Mouse (Mus musculus): ENCODE results near the gene Dock4. TPM values are rescaled to one million over a fixed set of nuclear protein-coding genes. Genes with fewer than 3 reads are reported as not detected.

Gene Dock4
- total and polyA plus RNA-seq, 3 experiments, result 0.26 to 0.67 (median 0.38) TPM

DNA sequence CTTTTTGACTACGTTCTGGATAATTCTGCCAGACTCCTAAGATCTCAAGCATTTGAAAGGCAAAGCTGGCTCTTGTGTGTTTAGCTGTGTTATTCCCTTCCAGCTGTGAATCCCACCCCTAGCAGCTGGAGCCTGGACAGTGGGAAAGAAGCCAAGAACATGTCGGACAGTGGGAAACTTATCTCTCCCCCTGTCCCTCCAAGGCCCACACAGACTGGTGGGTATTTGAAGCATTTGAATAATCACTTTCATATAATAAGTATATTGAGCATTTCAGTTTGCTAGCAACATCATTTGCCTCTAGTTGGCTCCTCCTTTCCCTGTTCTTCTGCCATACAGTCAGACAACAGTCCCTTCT is 392.6 kb downstream of the Dock4 start:
- Histone ChIP-seq H3K9me3 (replicated peaks; ENCODE audit: low read length) (no peaks in the 10 kb centered on the region), H3K79me2 (replicated peaks; ENCODE audit: control insufficient read depth, extremely low read depth, insufficient read depth, poor library complexity, severe bottlenecking) (no peaks in the 10 kb centered on the region), H3K27ac (ENCODE audit: insufficient read depth, low read depth) (no peak overlapping the region), H3K4me1 (ENCODE audit: control insufficient read depth in 1 of 2, insufficient read depth in 2 of 2) (peaks cover 0 to 8% of the 10 kb centered on the region in 2 experiments; a peak in 2 of 4 replicates), H3K9ac (ENCODE audit: insufficient read depth, low read depth) (no peak overlapping the region), H3K4me3 (replicated peaks in 1 of 3; ENCODE audit: low read depth in 2 of 3, low read length in 2 of 3, poor library complexity in 1 of 3) (no peak overlapping the region), H3K4me2 (ENCODE audit: insufficient read depth, low read depth, poor library complexity, severe bottlenecking) (no peak overlapping the region), H3K27me3 (replicated peaks) (no peaks in the 10 kb centered on the region), H3K36me3 (replicated peaks in 1 of 2; ENCODE audit: control insufficient read depth in 1 of 2, insufficient read depth in 1 of 2, low read length in 1 of 2) (no peaks in the 10 kb centered on the region)
- DNase-seq (ENCODE audit: extremely low read depth), result no peak
- in situ Hi-C loops (cut with MboI; ENCODE audit: low pct_ligation_motif_present, low pct_unique_long_range_greater_than_20kb, low sequenced_read_pairs) (loop anchor here (25.0 kb wide), 2 partner anchors 374 to 649 kb away; partner anchors contain the start of gene Lrrn3), dilution Hi-C loops (cut with MboI; ENCODE audit: extremely low pct_ligation_motif_present, extremely low pct_unique_long_range_greater_than_20kb, low sequenced_read_pairs) (no loop called here)
- TF ChIP-seq MEF2A (IDR thresholded peaks at IDR 0.05; ENCODE audit: borderline replicate concordance, low read depth, low read length) (no peak), ELF1 (IDR thresholded peaks at IDR 0.05; ENCODE audit: low read depth, low read length) (no peak), USF2 (conservative IDR thresholded peaks at IDR 0.05; ENCODE audit: low read depth, low read length) (no peak), TCF12 (IDR thresholded peaks at IDR 0.05; ENCODE audit: low read depth, low read length) (no peak), KAT2A (IDR thresholded peaks at IDR 0.05; ENCODE audit: insufficient replicate concordance, low read length) (no peak), MAX (IDR thresholded peaks at IDR 0.05; ENCODE audit: low read length) (no peak), ZC3H11A (IDR thresholded peaks at IDR 0.05; ENCODE audit: low read depth, low read length) (no peak), JUND (conservative IDR thresholded peaks at IDR 0.05; ENCODE audit: low read depth, low read length) (no peak), POLR2AphosphoS2 (IDR thresholded peaks at IDR 0.05; ENCODE audit: low read depth, low read length) (no peak), NELFE (IDR thresholded peaks at IDR 0.05; ENCODE audit: low read depth, low read length) (no peak), GABPA (IDR thresholded peaks at IDR 0.05; ENCODE audit: insufficient replicate concordance, low read depth, low read length) (no peak), EP300 (IDR thresholded peaks at IDR 0.05; ENCODE audit: low read length) (no peak)

DNA sequence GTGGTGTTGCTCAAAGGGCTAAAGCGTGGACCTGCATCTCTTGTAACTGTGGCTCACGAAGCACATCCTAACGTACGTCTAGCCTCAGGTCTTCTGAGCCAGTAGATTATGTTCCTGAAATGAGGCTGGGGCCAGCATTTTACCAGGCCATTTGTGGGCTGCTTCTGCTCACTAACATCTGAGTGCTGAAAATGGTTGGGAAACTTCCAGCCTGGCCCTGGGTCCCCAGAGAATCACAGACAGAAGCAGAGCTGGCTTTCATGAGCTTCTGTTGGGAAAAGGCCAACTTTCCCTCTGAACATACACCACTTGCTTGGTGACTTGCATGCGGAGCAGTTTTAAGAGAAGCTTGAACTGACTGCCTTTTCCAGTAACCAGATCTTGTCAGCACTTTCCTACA is 393.2 kb downstream of the Dock4 start:
- TF ChIP-seq TCF12 (IDR thresholded peaks at IDR 0.05; ENCODE audit: low read depth, low read length) (no peak), JUN (IDR thresholded peaks at IDR 0.05; ENCODE audit: insufficient read depth, low read depth, low read length) (no peak), CTCF (conservative IDR thresholded peaks at IDR 0.05 in 1 of 2, IDR thresholded peaks at IDR 0.05 in 1 of 2; ENCODE audit: low read depth in 2 of 2, low read length in 2 of 2) (no peak), MAZ (IDR thresholded peaks at IDR 0.05; ENCODE audit: low read depth, low read length) (no peak), GABPA (IDR thresholded peaks at IDR 0.05; ENCODE audit: insufficient replicate concordance, low read depth, low read length) (no peak), MEF2A (IDR thresholded peaks at IDR 0.05; ENCODE audit: borderline replicate concordance, low read depth, low read length) (no peak), MYC (IDR thresholded peaks at IDR 0.05; ENCODE audit: low read depth, low read length) (no peak)
- H3K9me3 ChIP-seq (replicated peaks; ENCODE audit: low read length), result no peaks in the 10 kb centered on the region
- H3K27me3 ChIP-seq (replicated peaks), result no peaks in the 10 kb centered on the region
- no peak overlapping the region for H3K9ac ChIP-seq (ENCODE audit: insufficient read depth, low read depth)
- no peak overlapping the region for H3K27ac ChIP-seq (ENCODE audit: insufficient read depth, low read depth)
- no peak overlapping the region for H3K4me2 ChIP-seq (ENCODE audit: insufficient read depth, low read depth, poor library complexity, severe bottlenecking)
- dilution Hi-C loops (cut with MboI; ENCODE audit: extremely low pct_ligation_motif_present, extremely low pct_unique_long_range_greater_than_20kb, low sequenced_read_pairs) (no loop called here), in situ Hi-C loops (cut with MboI; ENCODE audit: low pct_ligation_motif_present, low pct_unique_long_range_greater_than_20kb, low sequenced_read_pairs) (loop anchor here (25.0 kb wide), 2 partner anchors 373 to 648 kb away; partner anchors contain the start of gene Lrrn3)
- peaks cover 0 to 14% of the 10 kb centered on the region in 2 experiments; a peak in 2 of 4 replicates for H3K4me1 ChIP-seq (ENCODE audit: control insufficient read depth in 1 of 2, insufficient read depth in 2 of 2)
- DNase-seq (ENCODE audit: extremely low read depth), result no peak
- no peaks in the 10 kb centered on the region for H3K36me3 ChIP-seq (replicated peaks in 1 of 2; ENCODE audit: control insufficient read depth in 1 of 2, insufficient read depth in 1 of 2, low read length in 1 of 2)
- no peak overlapping the region for H3K4me3 ChIP-seq (replicated peaks in 1 of 3; ENCODE audit: low read depth in 2 of 3, low read length in 2 of 3, poor library complexity in 1 of 3)
- H3K79me2 ChIP-seq (replicated peaks; ENCODE audit: control insufficient read depth, extremely low read depth, insufficient read depth, poor library complexity, severe bottlenecking), result no peaks in the 10 kb centered on the region

Data from CH12.LX (cell line).